Mouse (Mus musculus): ENCODE results near the gene 1110002E22Rik.

DNA sequence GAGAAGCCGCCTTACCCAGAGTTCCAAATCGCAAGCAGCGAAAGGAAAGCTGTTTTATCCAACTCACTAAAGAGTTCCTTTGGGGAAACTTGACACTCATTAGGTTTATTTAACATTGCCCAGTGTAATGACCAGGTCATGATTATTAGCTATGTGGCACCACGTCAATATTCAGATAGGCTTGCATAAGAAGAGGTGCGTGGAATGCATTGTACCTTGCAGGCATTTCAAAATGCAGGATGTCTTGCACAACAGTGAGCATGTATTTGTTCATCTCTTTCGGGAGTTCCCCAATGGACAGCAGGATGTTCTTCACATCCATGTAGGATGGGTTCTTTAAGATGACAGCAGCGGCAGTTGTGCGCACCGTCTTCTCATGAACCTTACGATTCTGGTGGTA lies 42.0 kb downstream of the 1110002E22Rik start:
- TF ChIP-seq MAFK (IDR thresholded peaks at IDR 0.05; ENCODE audit: borderline replicate concordance, low read depth, low read length) (no peak), NELFE (IDR thresholded peaks at IDR 0.05; ENCODE audit: low read depth, low read length) (no peak), EP300 (IDR thresholded peaks at IDR 0.05; ENCODE audit: low read depth in 1 of 2, low read length in 2 of 2) (no peak), ZNF384 (IDR thresholded peaks at IDR 0.05; ENCODE audit: low read depth, low read length) (no peak), RAD21 (IDR thresholded peaks at IDR 0.05; ENCODE audit: low read depth, low read length) (no peak), CTCF (IDR thresholded peaks at IDR 0.05 in 2 of 3, conservative IDR thresholded peaks at IDR 0.05 in 1 of 3; ENCODE audit: control insufficient read depth in 1 of 3, insufficient read depth in 1 of 3, low read depth in 2 of 3, low read length in 3 of 3, poor library complexity in 1 of 3, severe bottlenecking in 1 of 3) (no peak), MAX (IDR thresholded peaks at IDR 0.05; ENCODE audit: low read length) (no peak), HCFC1 (IDR thresholded peaks at IDR 0.05; ENCODE audit: low read depth, low read length) (no peak), POLR2AphosphoS5 (IDR thresholded peaks at IDR 0.05; ENCODE audit: borderline replicate concordance, low read depth, low read length) (no peak), GABPA (IDR thresholded peaks at IDR 0.05; ENCODE audit: low read depth, low read length) (no peak)

Data from MEL (cell line).